Mouse (Mus musculus): ENCODE measurements around the gene Upk1a. TPM values are rescaled to one million over a fixed set of nuclear protein-coding genes. Genes with fewer than 3 reads are reported as not detected.

Upk1a gene
- not detected in 2 replicates for total RNA-seq (2017)

GRCm38 (mm10) chr7:30612654-30613402, at the start of gene Upk1a:
TSS of gene Upk1a (minus strand) at chr7:30612847.
- ATAC-seq (replicated peaks; ENCODE audit: low read depth, poor library complexity, severe bottlenecking): 0 out of 2 replicates have a peak, but pooled peaks have one; percentile 3

GRCm38 (mm10) chr7:30649591-30650540, 37.2 kb upstream of the Upk1a start, which contains the start of gene Rbm42:
TSS of gene Rbm42 (minus strand) at chr7:30650317.
- ATAC-seq (replicated peaks; ENCODE audit: low read depth, poor library complexity, severe bottlenecking): peak; percentile 100

GRCm38 (mm10) chr7:30639083-30639482, 26.4 kb upstream of the Upk1a start:
- ATAC-seq (replicated peaks; ENCODE audit: low read depth, poor library complexity, severe bottlenecking): no peak

- ATAC-seq (replicated peaks; ENCODE audit: low read depth, poor library complexity, severe bottlenecking): 0 out of 2 replicates have a peak, but pooled peaks have one; percentile 15
These were observed 23.7 kb upstream of the Upk1a start for GRCm38 (mm10) chr7:30636395-30636794.

GRCm38 (mm10) chr7:30635752-30636151, 23.1 kb upstream of the Upk1a start, which contains the start of gene Etv2:
TSS of gene Etv2 (minus strand) at chr7:30635852.
- ATAC-seq (replicated peaks; ENCODE audit: low read depth, poor library complexity, severe bottlenecking): no peak

GRCm38 (mm10) chr7:30634621-30635020, 22.0 kb upstream of the Upk1a start:
- peak; percentile 73 for ATAC-seq (replicated peaks; ENCODE audit: low read depth, poor library complexity, severe bottlenecking)

GRCm38 (mm10) chr7:30633762-30634412, 21.2 kb upstream of the Upk1a start:
- ATAC-seq (replicated peaks; ENCODE audit: low read depth, poor library complexity, severe bottlenecking): peak; percentile 19; the same call in 1 of the 2 replicates

GRCm38 (mm10) chr7:30629013-30629412, 16.4 kb upstream of the Upk1a start:
- no peak for ATAC-seq (replicated peaks; ENCODE audit: low read depth, poor library complexity, severe bottlenecking)

- ATAC-seq (replicated peaks; ENCODE audit: low read depth, poor library complexity, severe bottlenecking): no peak
These were observed 14.0 kb upstream of the Upk1a start for GRCm38 (mm10) chr7:30626647-30627046.

- ATAC-seq (replicated peaks; ENCODE audit: low read depth, poor library complexity, severe bottlenecking): peak; percentile 97
These were observed 13.1 kb upstream of the Upk1a start, which contains the start of gene Cox6b1 for GRCm38 (mm10) chr7:30625530-30626384. TSS of gene Cox6b1 (minus strand) at chr7:30626151.

- 0 out of 2 replicates have a peak, but pooled peaks have one; percentile 45 for ATAC-seq (replicated peaks; ENCODE audit: low read depth, poor library complexity, severe bottlenecking)
These were observed 6.6 kb upstream of the Upk1a start for GRCm38 (mm10) chr7:30619202-30619601.

GRCm38 (mm10) chr7:30618658-30619057, 6.0 kb upstream of the Upk1a start:
- ATAC-seq (replicated peaks; ENCODE audit: low read depth, poor library complexity, severe bottlenecking): no peak

- no peak for ATAC-seq (replicated peaks; ENCODE audit: low read depth, poor library complexity, severe bottlenecking)
These were observed 2.6 kb upstream of the Upk1a start for GRCm38 (mm10) chr7:30615049-30615760.

- peak; percentile 79 for ATAC-seq (replicated peaks; ENCODE audit: low read depth, poor library complexity, severe bottlenecking)
These were observed 1.8 kb upstream of the Upk1a start for GRCm38 (mm10) chr7:30614454-30614853.

- ATAC-seq (replicated peaks; ENCODE audit: low read depth, poor library complexity, severe bottlenecking): peak; percentile 69
These were observed 974 bp upstream of the Upk1a start for GRCm38 (mm10) chr7:30613529-30614112.

GRCm38 (mm10) chr7:30610043-30610442, 2.6 kb downstream of the Upk1a start:
- no peak for ATAC-seq (replicated peaks; ENCODE audit: low read depth, poor library complexity, severe bottlenecking)

- no peak for ATAC-seq (replicated peaks; ENCODE audit: low read depth, poor library complexity, severe bottlenecking)
These were observed 4.2 kb downstream of the Upk1a start for GRCm38 (mm10) chr7:30608476-30608875.

- peak; percentile 92 for ATAC-seq (replicated peaks; ENCODE audit: low read depth, poor library complexity, severe bottlenecking)
These were observed 4.8 kb downstream of the Upk1a start for GRCm38 (mm10) chr7:30607706-30608309.

All from common myeloid progenitor, adult 5-6 weeks (primary cell).